Mouse (Mus musculus): ENCODE data around the gene Mansc4.
A peak's percentile ranks its signal among the peaks of the same experiment; 100 is the strongest.

The Mansc4 gene

GRCm38 (mm10) chr6:147086594-147087225 lies at the start of gene Mansc4:
Mansc4 (minus strand) TSS chr6:147087032.
- DNase-seq (ENCODE audit: low spot score in 2 of 2), result peak in 1 of 2 experiments; percentile 26

- DNase-seq (ENCODE audit: low spot score in 2 of 2), result no peak
These were observed 40.4 kb upstream of the Mansc4 start for GRCm38 (mm10) chr6:147127239-147127638.

GRCm38 (mm10) chr6:147121320-147121719 lies 34.5 kb upstream of the Mansc4 start:
- no peak for DNase-seq (ENCODE audit: low spot score in 2 of 2)

- no peak for DNase-seq (ENCODE audit: low spot score in 2 of 2)
These were observed 31.4 kb upstream of the Mansc4 start for GRCm38 (mm10) chr6:147118190-147118589.

- peak in 1 of 2 experiments; percentile 6 for DNase-seq (ENCODE audit: low spot score in 2 of 2)
These were observed 30.9 kb upstream of the Mansc4 start for GRCm38 (mm10) chr6:147117764-147118163.

- peak; percentile 46 to 72 for DNase-seq (ENCODE audit: low spot score in 2 of 2)
These were observed 29.7 kb upstream of the Mansc4 start for GRCm38 (mm10) chr6:147116579-147116978.

GRCm38 (mm10) chr6:147109283-147109682 lies 22.5 kb upstream of the Mansc4 start:
- DNase-seq (ENCODE audit: low spot score in 2 of 2), result no peak

GRCm38 (mm10) chr6:147106716-147107115 lies 19.9 kb upstream of the Mansc4 start:
- no peak for DNase-seq (ENCODE audit: low spot score in 2 of 2)

- DNase-seq (ENCODE audit: low spot score in 2 of 2), result no peak
These were observed 18.7 kb upstream of the Mansc4 start for GRCm38 (mm10) chr6:147105529-147105928.

GRCm38 (mm10) chr6:147102293-147102692 lies 15.5 kb upstream of the Mansc4 start:
- no peak for DNase-seq (ENCODE audit: low spot score in 2 of 2)

- no peak for DNase-seq (ENCODE audit: low spot score in 2 of 2)
These were observed 12.8 kb upstream of the Mansc4 start for GRCm38 (mm10) chr6:147099458-147100277.

GRCm38 (mm10) chr6:147097346-147097929 lies 10.6 kb upstream of the Mansc4 start:
- no peak for DNase-seq (ENCODE audit: low spot score in 2 of 2)

- no peak for DNase-seq (ENCODE audit: low spot score in 2 of 2)
These were observed 10.1 kb upstream of the Mansc4 start for GRCm38 (mm10) chr6:147096934-147097333.

- DNase-seq (ENCODE audit: low spot score in 2 of 2), result no peak
These were observed 9.3 kb upstream of the Mansc4 start for GRCm38 (mm10) chr6:147096109-147096508.

GRCm38 (mm10) chr6:147094771-147095170 lies 7.9 kb upstream of the Mansc4 start:
- no peak for DNase-seq (ENCODE audit: low spot score in 2 of 2)

- DNase-seq (ENCODE audit: low spot score in 2 of 2), result peak; percentile 6 to 23
These were observed 5.3 kb upstream of the Mansc4 start for GRCm38 (mm10) chr6:147092136-147092535.

GRCm38 (mm10) chr6:147091136-147092120 lies 4.6 kb upstream of the Mansc4 start, which contains the start of gene Klhl42:
Klhl42 (plus strand) TSS chr6:147091379.
- peak; percentile 62 to 80 for DNase-seq (ENCODE audit: low spot score in 2 of 2)

- DNase-seq (ENCODE audit: low spot score in 2 of 2), result no peak
These were observed 3.4 kb upstream of the Mansc4 start for GRCm38 (mm10) chr6:147090191-147090590.

GRCm38 (mm10) chr6:147088517-147088916 lies 1.7 kb upstream of the Mansc4 start:
- no peak for DNase-seq (ENCODE audit: low spot score in 2 of 2)

GRCm38 (mm10) chr6:147087736-147088135 lies 904 bp upstream of the Mansc4 start:
- no peak for DNase-seq (ENCODE audit: low spot score in 2 of 2)

- DNase-seq (ENCODE audit: low spot score in 2 of 2), result no peak
These were observed 1.3 kb downstream of the Mansc4 start for GRCm38 (mm10) chr6:147085398-147086040.
